Mouse (Mus musculus): Measurements from ENCODE around the gene Fam131a. TPM values are rescaled to one million over a fixed set of nuclear protein-coding genes. Genes with fewer than 3 reads are reported as not detected.

Gene Fam131a
- polyA plus RNA-seq, 2 experiments from 2014 or later, result 1.2 TPM; not detected in 1

Other genes starting within 250 kb of the Fam131a start
- 10 to 100 TPM; 13.7 to 14.5 TPM for gene Eif2b5, start 194.4 kb upstream of the Fam131a start, polyA plus RNA-seq (2017; shearing (Covaris generic))
- 10 to 100 TPM; 13.2 to 13.7 TPM for gene Dvl3, start 176.3 kb upstream of the Fam131a start, polyA plus RNA-seq (2017; shearing (Covaris generic))
- 100 to 1,000 TPM; 467 to 550 TPM for gene Ap2m1, start 157.8 kb upstream of the Fam131a start, polyA plus RNA-seq (2017; shearing (Covaris generic))
- gene Abcf3, start 144.7 kb upstream of the Fam131a start, polyA plus RNA-seq (2017; shearing (Covaris generic)), result 10 to 100 TPM; 49.5 to 57.2 TPM
- under 1 TPM; 0.11 to 0.42 TPM for gene Vwa5b2, start 103.8 kb upstream of the Fam131a start, polyA plus RNA-seq (2017; shearing (Covaris generic))
- gene Eef1akmt4, start 81.6 kb upstream of the Fam131a start, polyA plus RNA-seq (2017; shearing (Covaris generic)), result 10 to 100 TPM; 19.0 to 25.6 TPM
- gene Gm49333, start 81.6 kb upstream of the Fam131a start, polyA plus RNA-seq (2017; shearing (Covaris generic)), result not detected
- 10 to 100 TPM; 28.2 to 31.8 TPM for gene Alg3, start 81.5 kb upstream of the Fam131a start, polyA plus RNA-seq (2017; shearing (Covaris generic))
- not detected for gene Camk2n2, start 72.0 kb upstream of the Fam131a start, polyA plus RNA-seq (2017; shearing (Covaris generic))
- gene Ece2, start 63.4 kb upstream of the Fam131a start, polyA plus RNA-seq (2017; shearing (Covaris generic)), result not detected
- 100 to 1,000 TPM; 152 to 157 TPM for gene Psmd2, start 41.6 kb upstream of the Fam131a start, polyA plus RNA-seq (2017; shearing (Covaris generic))
- gene Eif4g1, start 24.9 kb upstream of the Fam131a start, polyA plus RNA-seq (2017; shearing (Covaris generic)), result 10 to 100 TPM; 44.6 to 82.1 TPM
- gene Polr2h, start 24.4 kb downstream of the Fam131a start, polyA plus RNA-seq (2017; shearing (Covaris generic)), result 10 to 100 TPM; 72.6 to 80.2 TPM
- gene Clcn2, start 24.5 kb downstream of the Fam131a start, polyA plus RNA-seq (2017; shearing (Covaris generic)), result 1 to 10 TPM; 1.3 to 2.0 TPM
- not detected for gene Chrd, start 39.9 kb downstream of the Fam131a start, polyA plus RNA-seq (2017; shearing (Covaris generic))
- under 1 TPM in 1 of 2 experiments, not detected in 1; 0.26 TPM for gene Thpo, start 41.3 kb downstream of the Fam131a start, polyA plus RNA-seq (2017; shearing (Covaris generic))